Mouse (Mus musculus) midbrain, postnatal 0 days (tissue): ENCODE data around the gene Them7. TPM values are rescaled to one million over a fixed set of nuclear protein-coding genes. Genes with fewer than 3 reads are reported as not detected.

Experiments
- ATAC-seq: fragments of 200-750 bp; cut with Nextera tagmentation; 2 replicates; pipeline ENCODE4 v1.8.0; 2017; ENCODE audit warnings: moderate number of reproducible peaks, mild to moderate bottlenecking, moderate TSS enrichment, moderate library complexity; ENCODE audit not compliant: low FRiP score
- DNase-seq: peaks from one replicate; pipeline ENCODE4 v3.0.0-alpha.2; 2015; ENCODE audit warnings: low spot score
- H3K27ac ChIP-seq: fragments of 300-500 bp; sonication (generic); 2 replicates; pipeline ENCODE4 v1.5.1; 2014; ENCODE audit warnings: low read depth, mild to moderate bottlenecking, low read length, mixed read lengths
- H3K27me3 ChIP-seq: fragments of 300-500 bp; sonication (generic); 2 replicates; pipeline ENCODE4 v1.6.1; 2014; ENCODE audit warnings: low read length, control low read depth, mixed read lengths; ENCODE audit not compliant: insufficient read depth
- H3K36me3 ChIP-seq: fragments of 300-500 bp; sonication (generic); 2 replicates; pipeline ENCODE4 v1.6.1; 2014; ENCODE audit warnings: low read length, control low read depth, mixed read lengths; ENCODE audit not compliant: insufficient read depth
- H3K4me1 ChIP-seq: fragments of 300-500 bp; sonication (generic); 2 replicates; pipeline ENCODE4 v1.6.1; 2014; ENCODE audit warnings: mild to moderate bottlenecking, control low read depth, antibody characterized with exemption, low read length, mixed read lengths; ENCODE audit not compliant: insufficient read depth
- H3K4me2 ChIP-seq: fragments of 300-500 bp; sonication (generic); 2 replicates; pipeline ENCODE4 v1.6.1; 2014; ENCODE audit warnings: low read depth, mild to moderate bottlenecking, low read length, mixed read lengths; ENCODE audit not compliant: poor library complexity, severe bottlenecking
- H3K4me3 ChIP-seq: fragments of 300-500 bp; sonication (generic); 2 replicates; pipeline ENCODE4 v1.5.1; 2014; ENCODE audit warnings: low read depth, mild to moderate bottlenecking, low read length, moderate library complexity
- H3K9ac ChIP-seq: fragments of 300-500 bp; sonication (generic); replicated peaks from 2 replicates; pipeline ENCODE4 v1.6.1; 2014; ENCODE audit warnings: mild to moderate bottlenecking, low read length, moderate library complexity, mixed read lengths; ENCODE audit not compliant: poor library complexity, severe bottlenecking
- H3K9me3 ChIP-seq: fragments of 300-500 bp; sonication (generic); 2 replicates; pipeline ENCODE4 v1.6.1; 2016; ENCODE audit warnings: low read length, control low read depth
- CTCF ChIP-seq: IDR thresholded peaks from 2 replicates; pipeline ENCODE4 v1.5.1; 2016; ENCODE audit warnings: antibody characterized with exemption, mild to moderate bottlenecking
- WGBS: fragments of 180-500 bp; shearing (Covaris S2); extraction: QIAGEN DNeasy Blood & Tissue Kit; methylation state at CpG from one replicate; pipeline ENCODE4 v1.1.7; 2014; 5-methylcytosine and 5-hydroxymethylcytosine counted together
- polyA plus RNA-seq: library from polyadenylated mRNA; unstranded; fragments of >200 nt; fragmentation: Nextera tagmentation; extraction: Ambion mirVana; gene quantifications from 2 replicates; pipeline ENCODE4 v1.2.1, GENCODE M21; 2015
- total RNA-seq: library from RNA; depleted of rRNA; stranded (reverse); fragments of >200 nt; gene quantifications from 2 replicates; pipeline ENCODE4 v1.2.3, GENCODE M21; 2014

Them7 gene
- total and polyA plus RNA-seq, 2 experiments from 2014 or later = not detected

GRCm38 (mm10) chr2:105402180-105402579 lies 178.1 kb downstream of the Them7 start:
- H3K27me3 ChIP-seq = 0 out of 2 replicates have a peak, but pooled peaks cover 8% of the 10 kb centered on the region
- DNase-seq (no peak), ATAC-seq (no peak)
- TF ChIP-seq CTCF = no peak
- H3K4me3 ChIP-seq = no peak overlapping the region
- no peak overlapping the region for H3K9ac ChIP-seq
- no peak overlapping the region for H3K4me2 ChIP-seq
- H3K4me1 ChIP-seq = no peaks in the 10 kb centered on the region; the same call in 1 of the 2 replicates
- no peaks in the 10 kb centered on the region for H3K36me3 ChIP-seq
- WGBS = 91% methylated on average over 2 of the region's 2 CpGs
- no peaks in the 10 kb centered on the region for H3K9me3 ChIP-seq
- H3K27ac ChIP-seq = no peak overlapping the region

GRCm38 (mm10) chr2:105408511-105408910 lies 184.4 kb downstream of the Them7 start:
- no peak for TF ChIP-seq CTCF
- Histone ChIP-seq H3K4me2 (no peak overlapping the region), H3K27ac (no peak overlapping the region), H3K36me3 (no peaks in the 10 kb centered on the region), H3K4me1 (no peaks in the 10 kb centered on the region), H3K4me3 (no peak overlapping the region), H3K9ac (no peak overlapping the region), H3K27me3 (no peaks in the 10 kb centered on the region), H3K9me3 (no peaks in the 10 kb centered on the region)
- ATAC-seq (peak; percentile 38; the same call in 1 of the 2 replicates), DNase-seq (peak; percentile 70)
- WGBS = 76% methylated on average over 4 of the region's 4 CpGs

- H3K27ac ChIP-seq = no peak overlapping the region
- WGBS = 100% methylated on average over 1 of the region's 1 CpGs
- H3K9ac ChIP-seq = no peak overlapping the region
- H3K9me3 ChIP-seq = no peaks in the 10 kb centered on the region
- DNase-seq (no peak), ATAC-seq (no peak)
- H3K36me3 ChIP-seq = no peaks in the 10 kb centered on the region
- no peak for TF ChIP-seq CTCF
- H3K4me3 ChIP-seq = no peak overlapping the region
- H3K27me3 ChIP-seq = no peaks in the 10 kb centered on the region
- H3K4me1 ChIP-seq = no peaks in the 10 kb centered on the region
- no peak overlapping the region for H3K4me2 ChIP-seq
Observed at GRCm38 (mm10) chr2:105409253-105409652, 185.1 kb downstream of the Them7 start.

- 68% methylated on average over 2 of the region's 2 CpGs for WGBS
- H3K4me2 ChIP-seq = no peak overlapping the region
- H3K9ac ChIP-seq = no peak overlapping the region
- H3K4me1 ChIP-seq = peaks cover 10% of the 10 kb centered on the region; the same call in 1 of the 2 replicates
- DNase-seq (no peak), ATAC-seq (no peak)
- no peak overlapping the region for H3K27ac ChIP-seq
- H3K36me3 ChIP-seq = no peaks in the 10 kb centered on the region
- no peak overlapping the region for H3K4me3 ChIP-seq
- no peaks in the 10 kb centered on the region for H3K9me3 ChIP-seq
- no peak for TF ChIP-seq CTCF
- no peaks in the 10 kb centered on the region for H3K27me3 ChIP-seq
Observed at GRCm38 (mm10) chr2:105414309-105414708, 190.2 kb downstream of the Them7 start.

GRCm38 (mm10) chr2:105416046-105416659 lies 192.0 kb downstream of the Them7 start:
- H3K4me1 ChIP-seq = peaks cover 10% of the 10 kb centered on the region; the same call in 1 of the 2 replicates
- H3K4me3 ChIP-seq = no peak overlapping the region
- H3K9me3 ChIP-seq = no peaks in the 10 kb centered on the region
- TF ChIP-seq CTCF = no peak
- no peak overlapping the region for H3K9ac ChIP-seq
- H3K27ac ChIP-seq = no peak overlapping the region
- no peak overlapping the region for H3K4me2 ChIP-seq
- 37% methylated on average over 7 of the region's 7 CpGs for WGBS
- no peaks in the 10 kb centered on the region for H3K36me3 ChIP-seq
- ATAC-seq (peak; percentile 84), DNase-seq (peak; percentile 62)
- no peaks in the 10 kb centered on the region for H3K27me3 ChIP-seq

- no peaks in the 10 kb centered on the region for H3K36me3 ChIP-seq
- peak; percentile 73 for DNase-seq
- no peak overlapping the region for H3K4me3 ChIP-seq
- no peaks in the 10 kb centered on the region for H3K27me3 ChIP-seq
- ATAC-seq = peak; percentile 70
- no peak overlapping the region; the same call in 1 of the 2 replicates for H3K27ac ChIP-seq
- H3K9me3 ChIP-seq = no peaks in the 10 kb centered on the region
- 15% methylated on average over 8 of the region's 8 CpGs for WGBS
- H3K9ac ChIP-seq = no peak overlapping the region
- peaks cover 10% of the 10 kb centered on the region; the same call in 1 of the 2 replicates for H3K4me1 ChIP-seq
- H3K4me2 ChIP-seq = no peak overlapping the region
- no peak for TF ChIP-seq CTCF
Observed at GRCm38 (mm10) chr2:105416660-105417348, 192.7 kb downstream of the Them7 start.
